Mouse (Mus musculus) neural tube, embryonic 13.5 days (tissue): Measurements from ENCODE around the gene Cep85l. TPM values are rescaled to one million over a fixed set of nuclear protein-coding genes. Genes with fewer than 3 reads are reported as not detected.

Experiments used
- ATAC-seq: fragments of 200-750 bp; cut with Nextera tagmentation; 2 replicates; pipeline ENCODE4 v1.8.0; 2017; ENCODE audit warnings: low read depth, mild to moderate bottlenecking, moderate TSS enrichment, moderate library complexity
- H3K27ac ChIP-seq: fragments of 300-500 bp; sonication (generic); replicated peaks from 2 replicates; pipeline ENCODE4 v1.5.1; 2015; ENCODE audit warnings: moderate library complexity, mild to moderate bottlenecking, inconsistent platforms
- H3K27me3 ChIP-seq: fragments of 300-500 bp; sonication (generic); 2 replicates; pipeline ENCODE4 v1.6.1; 2015; ENCODE audit warnings: mild to moderate bottlenecking, inconsistent platforms
- H3K36me3 ChIP-seq: fragments of 300-500 bp; sonication (generic); 2 replicates; pipeline ENCODE4 v1.6.1; 2015; ENCODE audit warnings: mild to moderate bottlenecking, inconsistent platforms
- H3K4me1 ChIP-seq: fragments of 300-500 bp; sonication (generic); replicated peaks from 2 replicates; pipeline ENCODE4 v1.6.1; 2015; ENCODE audit warnings: inconsistent platforms
- H3K4me2 ChIP-seq: fragments of 300-500 bp; sonication (generic); 2 replicates; pipeline ENCODE4 v1.6.1; 2015; ENCODE audit warnings: inconsistent platforms, mild to moderate bottlenecking, moderate library complexity
- H3K4me3 ChIP-seq: fragments of 300-500 bp; sonication (generic); 2 replicates; pipeline ENCODE4 v1.5.1; 2015; ENCODE audit warnings: mild to moderate bottlenecking, inconsistent platforms
- H3K9ac ChIP-seq: fragments of 300-500 bp; sonication (generic); 2 replicates; pipeline ENCODE4 v1.6.1; 2015; ENCODE audit warnings: moderate library complexity, mild to moderate bottlenecking, inconsistent platforms
- H3K9me3 ChIP-seq: fragments of 300-500 bp; sonication (generic); 2 replicates; pipeline ENCODE4 v1.6.1; 2016; ENCODE audit warnings: inconsistent platforms
- WGBS: fragments of 180-500 bp; shearing (Covaris S2); methylation state at CpG from one replicate; pipeline ENCODE4 v1.1.7; 2015; 5-methylcytosine and 5-hydroxymethylcytosine counted together
- polyA plus RNA-seq: library from polyadenylated mRNA; unstranded; fragments of >200 nt; fragmentation: Nextera tagmentation; extraction: Ambion mirVana; gene quantifications from 2 replicates; pipeline ENCODE4 v1.2.1, GENCODE M21; 2015

Gene Cep85l
- polyA plus RNA-seq, 1 experiment from 2014 or later: 5.2 TPM

DNA sequence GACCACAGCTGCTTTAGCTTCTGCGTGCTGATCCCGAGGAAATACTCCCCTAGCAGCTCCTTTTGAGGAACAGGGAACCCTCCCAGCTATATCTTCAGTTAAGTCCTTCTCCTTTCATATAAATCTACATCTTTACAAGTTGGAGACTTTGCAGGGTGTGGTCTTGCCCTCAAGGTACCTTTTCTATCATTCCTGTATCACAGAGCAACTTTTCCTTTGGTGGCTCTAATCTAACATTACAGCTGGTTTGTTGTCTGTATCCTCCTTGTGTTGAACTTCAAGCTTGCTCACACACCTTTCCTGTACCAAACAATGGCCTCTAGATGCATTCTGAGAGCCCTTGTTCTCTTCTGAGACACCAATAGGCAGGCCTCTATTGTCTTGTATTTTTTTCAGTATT lies 145.1 kb downstream of the Cep85l start:
- Histone ChIP-seq H3K4me2 (no peak overlapping the region), H3K9ac (no peak overlapping the region), H3K4me1 (no peaks in the 10 kb centered on the region), H3K36me3 (no peaks in the 10 kb centered on the region), H3K27me3 (no peaks in the 10 kb centered on the region), H3K9me3 (no peaks in the 10 kb centered on the region), H3K4me3 (no peak overlapping the region), H3K27ac (no peak overlapping the region)
- 94% methylated on average over 2 of the region's 2 CpGs for WGBS
- ATAC-seq: no peak

DNA sequence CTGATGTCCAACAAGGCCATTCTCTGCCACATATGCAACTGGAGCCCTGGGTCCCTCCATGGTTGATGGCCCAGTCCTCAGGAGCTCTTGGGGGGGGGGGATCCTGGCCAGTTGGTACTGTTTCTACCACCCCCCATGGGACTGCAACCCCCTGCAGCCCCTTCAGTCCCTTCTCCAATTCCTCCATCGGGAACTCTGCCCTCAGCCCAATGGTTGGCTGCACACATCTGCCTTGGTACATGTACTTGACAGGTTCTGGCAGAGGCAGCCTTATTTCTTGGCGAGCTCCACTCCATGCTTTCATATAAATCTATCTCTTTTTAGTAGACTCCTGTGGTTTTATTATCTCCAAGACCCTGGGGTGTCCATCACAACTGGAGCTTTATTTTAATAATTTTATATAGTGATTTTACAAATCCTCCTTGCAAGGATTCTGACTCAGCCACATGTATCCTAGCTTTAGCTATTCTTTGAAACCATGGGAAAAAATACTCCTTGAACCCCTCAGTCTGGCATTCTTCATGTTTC lies 145.6 kb downstream of the Cep85l start:
- no peak overlapping the region for H3K4me3 ChIP-seq
- H3K9me3 ChIP-seq: no peaks in the 10 kb centered on the region
- no peaks in the 10 kb centered on the region for H3K4me1 ChIP-seq
- WGBS: 71% methylated on average over 2 of the region's 2 CpGs
- H3K27me3 ChIP-seq: no peaks in the 10 kb centered on the region
- H3K9ac ChIP-seq: no peak overlapping the region
- H3K4me2 ChIP-seq: no peak overlapping the region
- no peaks in the 10 kb centered on the region for H3K36me3 ChIP-seq
- H3K27ac ChIP-seq: no peak overlapping the region
- no peak for ATAC-seq

DNA sequence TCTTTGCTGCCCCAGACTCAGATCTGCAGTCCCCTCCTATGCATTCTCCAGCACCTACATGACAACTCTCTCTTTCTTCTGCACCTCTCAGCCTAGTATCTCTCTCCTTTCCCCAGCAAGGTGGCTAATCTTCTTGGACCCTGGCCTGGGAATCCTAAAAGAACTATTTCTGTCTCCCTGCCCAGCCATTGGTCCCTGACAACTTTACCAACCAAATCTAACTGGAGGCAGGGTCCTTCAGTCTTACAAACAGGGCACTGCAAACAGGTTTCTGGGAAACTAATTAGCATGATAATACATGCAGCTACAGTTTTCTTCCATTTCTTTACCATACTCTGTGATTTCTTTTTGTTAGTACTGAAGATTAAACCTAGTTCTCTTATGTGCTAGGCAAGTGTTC lies 148.9 kb downstream of the Cep85l start:
- no peak overlapping the region for H3K4me2 ChIP-seq
- ATAC-seq: no peak
- H3K27ac ChIP-seq: no peak overlapping the region
- H3K4me3 ChIP-seq: no peak overlapping the region
- H3K27me3 ChIP-seq: no peaks in the 10 kb centered on the region
- no peaks in the 10 kb centered on the region for H3K36me3 ChIP-seq
- no peaks in the 10 kb centered on the region for H3K4me1 ChIP-seq
- H3K9ac ChIP-seq: no peak overlapping the region
- H3K9me3 ChIP-seq: no peaks in the 10 kb centered on the region

DNA sequence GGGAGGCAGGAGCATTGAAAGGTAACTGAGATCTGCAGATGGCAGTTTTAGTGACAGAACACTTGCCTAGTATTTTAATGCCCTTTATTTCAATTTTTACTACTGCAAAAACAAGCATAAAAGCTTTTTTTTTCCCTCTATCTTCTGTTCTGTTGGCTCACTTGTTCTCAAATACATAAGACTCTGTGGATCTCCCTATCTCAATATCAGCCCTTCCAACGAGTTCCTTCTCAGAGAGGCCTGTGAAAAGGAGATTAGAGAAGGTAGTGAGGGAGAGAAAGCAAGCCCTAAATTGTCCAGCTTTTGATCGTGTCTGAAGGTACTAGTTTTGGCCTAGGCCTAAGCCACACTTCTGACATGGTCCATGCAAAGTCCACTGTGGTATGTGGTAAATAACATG lies 150.6 kb downstream of the Cep85l start:
- H3K27me3 ChIP-seq: no peaks in the 10 kb centered on the region
- 84% methylated on average over 2 of the region's 2 CpGs for WGBS
- H3K9ac ChIP-seq: no peak overlapping the region
- ATAC-seq: no peak
- no peaks in the 10 kb centered on the region for H3K4me1 ChIP-seq
- H3K9me3 ChIP-seq: no peaks in the 10 kb centered on the region
- H3K4me2 ChIP-seq: no peak overlapping the region
- H3K27ac ChIP-seq: no peak overlapping the region
- no peaks in the 10 kb centered on the region for H3K36me3 ChIP-seq
- H3K4me3 ChIP-seq: no peak overlapping the region

Other genes with a start within 250 kb of the Cep85l start
- gene Pln, start 42.3 kb downstream of the Cep85l start, polyA plus RNA-seq: 1.7 and 1.8 TPM in 2 replicates
- gene Asf1a, start 216.8 kb upstream of the Cep85l start, polyA plus RNA-seq: 88.2 and 107 TPM in 2 replicates